Mouse (Mus musculus) kidney, postnatal 36 days (tissue): ENCODE results near the gene Notch1.

Experiments used
- DNase-seq, 2 experiments: peaks; one replicate each; pipeline ENCODE4 v3.0.0; 2021 to 2022; ENCODE audit warnings: mixed read lengths in 2 of 2

Gene Notch1

DNA sequence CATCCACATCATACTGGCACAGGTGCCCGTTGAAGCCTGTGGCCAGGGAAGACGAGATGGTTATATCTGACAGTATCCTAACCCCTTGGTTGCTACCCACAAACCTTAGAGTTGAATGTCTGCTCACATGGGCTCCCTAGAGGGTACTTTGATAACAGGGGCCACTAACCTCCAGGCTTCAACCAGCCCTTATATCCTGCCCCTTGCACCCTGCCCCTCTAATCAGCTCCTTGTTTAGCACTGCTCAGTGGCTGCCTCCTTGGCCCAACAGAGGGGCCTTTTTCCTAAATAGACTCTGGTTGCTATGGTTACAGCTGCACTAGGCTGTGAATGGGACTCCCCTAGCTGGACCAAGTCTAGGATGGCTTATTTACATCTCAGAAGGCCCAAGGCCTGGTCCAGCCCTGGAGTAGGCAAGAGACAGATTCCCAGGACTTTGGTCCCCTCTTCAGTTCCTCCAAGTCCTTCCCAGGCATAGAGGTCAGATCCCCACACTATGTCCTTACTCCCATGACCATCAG lies 37.7 kb downstream of the Notch1 start:
- DNase-seq: no peak

DNA sequence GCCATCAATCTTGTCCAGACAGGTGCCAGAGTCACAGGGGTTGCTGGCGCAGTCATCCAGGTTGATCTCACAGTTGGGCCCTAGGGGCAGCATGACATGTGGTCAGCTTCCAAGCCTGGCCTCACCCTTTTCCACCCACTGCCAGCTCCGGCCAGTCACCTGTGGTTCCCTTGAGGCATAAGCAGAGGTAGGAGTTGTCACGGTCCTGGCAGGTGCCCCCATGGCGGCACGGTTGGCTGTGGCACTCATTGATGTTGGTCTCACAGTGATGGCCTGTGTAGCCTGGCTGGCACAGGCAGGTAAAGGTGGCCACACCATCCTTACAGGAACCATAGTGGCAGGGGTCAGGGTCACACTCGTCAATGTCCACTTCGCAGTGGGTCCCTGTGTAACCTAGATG lies 38.6 kb downstream of the Notch1 start:
- no peak for DNase-seq

- DNase-seq: no peak
Observed at GRCm38 (mm10) chr2:26475505-26476430, 40.7 kb downstream of the Notch1 start.

- peak; percentile 75 to 87 for DNase-seq
Observed at GRCm38 (mm10) chr2:26474789-26475504, 41.5 kb downstream of the Notch1 start.

GRCm38 (mm10) chr2:26472312-26473090 lies 44.0 kb downstream of the Notch1 start:
- DNase-seq: no peak

DNA sequence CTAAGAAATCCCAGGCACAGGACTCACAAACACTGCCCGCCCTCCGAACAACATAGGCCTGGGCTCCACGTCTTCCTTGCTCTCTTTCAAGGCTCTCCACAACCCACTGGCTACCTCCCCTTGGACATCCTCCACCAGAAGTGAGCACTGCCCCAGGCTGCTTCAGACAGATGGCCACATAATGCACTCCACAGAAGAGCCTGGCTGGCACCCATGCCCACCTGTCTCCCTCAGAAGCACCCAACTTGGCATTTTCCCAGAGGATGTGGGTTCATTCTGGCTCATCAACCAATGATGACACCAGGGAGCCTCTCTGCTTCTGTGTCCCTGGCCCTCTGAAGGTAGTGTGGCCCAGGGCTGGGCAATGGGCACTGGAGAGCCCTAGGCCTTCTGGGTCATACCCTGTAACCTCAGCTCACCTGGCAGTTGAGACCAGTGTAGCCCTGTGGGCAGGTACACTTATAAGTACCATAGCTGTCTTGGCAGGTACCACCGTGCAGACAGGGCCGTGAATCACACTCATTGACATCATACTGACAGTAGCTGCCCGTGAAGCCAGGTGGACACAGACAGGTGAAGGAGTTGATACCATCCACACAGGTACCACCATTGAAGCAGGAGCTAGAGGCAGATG lies 44.7 kb downstream of the Notch1 start:
- DNase-seq: no peak

DNA sequence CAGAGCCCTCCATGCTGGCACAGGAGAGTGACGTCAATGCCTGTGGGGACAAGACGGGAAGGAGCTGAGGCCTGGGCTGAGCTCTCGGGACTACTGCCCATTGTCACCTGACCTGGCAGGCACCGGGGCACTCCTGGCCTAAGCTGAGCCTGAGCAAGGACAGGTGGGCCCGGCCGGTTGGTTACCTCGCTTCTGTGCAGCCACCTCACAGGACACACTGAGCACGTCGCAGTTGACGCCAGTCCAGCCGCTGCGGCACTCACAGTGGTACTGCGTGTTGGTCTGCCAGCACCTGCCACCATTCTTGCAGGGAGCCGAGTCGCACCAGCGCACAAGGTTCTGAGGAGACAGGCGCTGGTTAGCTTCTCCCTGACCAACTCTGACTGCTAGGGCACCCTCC lies 45.5 kb downstream of the Notch1 start:
- DNase-seq: no peak

DNA sequence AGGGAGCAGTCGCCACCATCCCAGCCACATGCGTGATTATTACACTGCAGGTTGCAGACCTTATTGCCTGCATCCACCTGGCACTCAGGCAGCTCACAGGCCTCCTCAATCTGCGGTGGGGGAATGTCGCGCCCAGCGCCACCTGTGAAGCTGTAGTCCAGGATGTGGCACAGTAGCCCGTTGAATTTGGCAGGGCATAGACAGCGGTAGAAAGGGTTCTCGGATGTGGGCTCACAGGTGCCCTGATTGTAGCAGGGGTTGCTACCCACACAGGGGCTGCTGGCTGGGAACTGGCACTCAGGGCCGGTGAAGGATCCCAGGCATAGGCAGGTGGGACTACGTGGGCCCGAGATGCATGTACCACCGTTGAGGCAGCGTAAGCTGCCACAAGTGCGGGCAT lies 48.1 kb downstream of the Notch1 start:
- DNase-seq: no peak

DNA sequence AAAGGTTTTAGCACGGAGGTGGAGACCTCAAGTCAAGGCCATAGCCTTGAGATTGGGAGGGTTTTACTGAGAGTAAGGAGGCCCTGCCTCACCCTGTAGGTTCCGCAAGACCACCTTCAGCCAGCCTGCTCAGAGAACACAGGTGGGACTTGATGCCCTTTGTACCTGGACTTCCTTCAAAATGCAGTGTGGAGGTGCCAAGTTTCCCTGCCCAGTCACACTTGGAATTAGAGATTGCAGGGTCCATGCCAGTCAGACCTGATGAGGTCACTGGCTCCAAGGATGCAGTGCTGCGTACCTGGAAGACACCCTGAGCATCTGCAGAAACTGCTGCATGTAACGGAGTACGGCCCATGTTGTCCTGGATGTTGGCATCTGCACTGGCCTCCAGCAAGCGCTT lies 53.1 kb downstream of the Notch1 start:
- DNase-seq: peak; percentile 56 to 59

- peak; percentile 66 to 78 for DNase-seq
Observed at GRCm38 (mm10) chr2:26462980-26463379, 53.5 kb downstream of the Notch1 start.

GRCm38 (mm10) chr2:26461667-26462066 lies 54.8 kb downstream of the Notch1 start:
- peak; percentile 58 to 66 for DNase-seq

GRCm38 (mm10) chr2:26460837-26461236 lies 55.6 kb downstream of the Notch1 start:
- peak in 1 of 2 experiments; percentile 47 for DNase-seq

GRCm38 (mm10) chr2:26460097-26460646 lies 56.3 kb downstream of the Notch1 start:
- peak; percentile 64 to 76 for DNase-seq

DNA sequence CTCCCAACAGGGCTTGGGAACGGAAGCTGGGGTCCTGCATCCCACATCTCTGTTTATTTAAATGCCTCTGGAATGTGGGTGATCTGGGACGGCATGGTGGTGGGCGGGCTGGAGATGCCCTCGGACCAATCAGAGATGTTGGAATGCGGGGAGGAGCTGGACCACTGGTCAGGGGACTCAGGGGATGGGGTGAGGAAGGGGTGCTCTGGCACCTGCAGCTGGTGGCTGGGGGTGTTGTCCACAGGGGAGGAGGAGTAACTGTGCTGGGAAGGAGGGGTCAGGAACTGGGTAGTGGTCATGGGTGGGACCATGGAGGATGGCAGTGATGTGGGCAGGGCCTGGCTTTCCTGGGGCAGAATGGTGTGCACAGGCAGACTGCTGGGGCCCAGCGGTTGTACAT lies 57.0 kb downstream of the Notch1 start:
- peak in 1 of 2 experiments; percentile 29 for DNase-seq

DNA sequence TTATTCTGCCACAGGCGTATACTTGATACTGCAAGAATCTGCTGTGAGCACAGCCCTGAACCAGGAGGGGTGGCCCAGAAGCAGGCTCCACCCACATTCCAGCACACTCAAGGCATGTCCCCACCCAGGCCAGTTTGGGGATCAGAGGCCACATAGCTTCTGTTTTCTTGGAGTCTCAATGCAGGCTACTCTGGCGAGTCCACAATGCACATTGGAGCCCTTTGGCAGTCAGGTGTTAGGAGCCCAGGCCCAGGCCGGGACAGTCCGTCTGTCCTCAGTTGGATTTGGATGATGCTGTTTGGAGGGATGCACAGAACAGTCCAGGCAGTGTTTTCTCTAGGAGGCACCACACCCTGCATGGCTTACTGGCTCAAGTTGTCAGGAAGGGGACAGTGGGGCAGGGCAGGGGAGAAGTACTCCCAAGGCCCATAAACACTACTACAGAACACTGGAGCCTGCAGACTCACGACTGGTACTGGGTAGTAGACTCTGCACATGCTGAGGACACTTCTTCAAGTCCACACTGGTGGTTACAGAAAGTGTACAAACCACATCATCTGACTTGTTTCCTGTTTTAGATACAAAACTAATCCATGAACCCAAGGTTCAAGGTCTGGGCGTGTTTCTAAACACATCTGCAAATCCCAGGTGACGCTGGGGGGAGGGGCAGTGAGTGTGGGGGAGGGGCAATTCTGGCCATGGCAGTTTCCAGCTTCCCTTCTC lies 57.9 kb downstream of the Notch1 start:
- peak; percentile 83 for DNase-seq

GRCm38 (mm10) chr2:26449121-26450060 lies 67.1 kb downstream of the Notch1 start:
- peak; percentile 80 to 93 for DNase-seq

GRCm38 (mm10) chr2:26447451-26447850 lies 69.0 kb downstream of the Notch1 start:
- no peak for DNase-seq

- no peak for DNase-seq
Observed at GRCm38 (mm10) chr2:26446671-26447070, 69.8 kb downstream of the Notch1 start.

DNA sequence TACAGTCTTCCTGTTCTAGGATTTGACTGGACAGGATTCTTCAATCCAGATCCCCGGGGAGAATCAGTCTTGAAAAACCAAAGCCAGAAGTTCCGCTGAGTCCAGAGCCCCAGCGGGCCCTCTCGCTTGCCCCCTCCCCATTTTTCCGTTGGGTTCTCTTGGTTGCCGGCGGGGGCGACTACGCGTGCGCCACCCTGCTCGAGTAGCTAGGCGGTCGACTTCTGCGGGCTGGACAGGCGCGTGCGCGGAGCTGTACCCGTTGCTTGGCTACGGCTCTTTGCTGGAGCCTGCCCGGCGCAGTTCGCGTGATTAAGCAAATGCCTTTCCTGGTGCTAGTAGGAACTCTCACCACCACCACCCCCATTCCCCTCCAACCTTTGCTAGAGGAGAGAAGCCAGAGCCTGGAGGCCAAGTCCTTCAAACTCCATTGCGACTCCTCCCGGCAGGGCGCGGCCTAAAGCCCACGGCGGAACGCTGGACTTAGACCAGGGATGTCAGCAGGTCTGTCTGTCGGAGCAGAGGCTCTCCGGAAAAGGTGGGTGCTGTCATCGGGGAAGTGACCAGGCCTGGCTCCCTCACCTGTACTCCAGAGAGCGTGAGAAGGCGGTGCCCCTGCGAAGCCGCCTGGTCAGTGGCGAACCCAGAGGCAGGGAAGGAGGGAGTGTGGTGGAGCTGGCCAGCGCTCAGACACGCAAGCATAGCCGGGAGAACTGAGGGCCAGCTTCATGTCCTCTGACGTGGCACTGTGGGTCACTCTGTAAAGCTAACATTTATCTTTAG lies 70.6 kb downstream of the Notch1 start:
- peak; percentile 94 to 96 for DNase-seq
